Mouse (Mus musculus) G1E (cell line): ENCODE results near the gene Sel1l3. TPM values are rescaled to one million over a fixed set of nuclear protein-coding genes. Genes with fewer than 3 reads are reported as not detected.

Experiments used
- ATAC-seq: 2 replicates; pipeline ENCODE4 v1.8.0; 2016; ENCODE audit warnings: mild to moderate bottlenecking; ENCODE audit not compliant: insufficient number of reproducible peaks, poor library complexity, low FRiP score, severe bottlenecking; ENCODE audit errors: extremely low read depth
- DNase-seq: peaks from one replicate; pipeline ENCODE4 v3.0.0; 2012; ENCODE audit warnings: low spot score
- H3K27me3 ChIP-seq: 2 replicates; pipeline ENCODE4 v1.6.1; 2012; ENCODE audit warnings: mild to moderate bottlenecking, low read length, inconsistent platforms; ENCODE audit not compliant: insufficient read depth
- H3K36me3 ChIP-seq: replicated peaks from 2 replicates; pipeline ENCODE3; 2012; ENCODE audit warnings: mild to moderate bottlenecking, inconsistent platforms
- H3K4me1 ChIP-seq: 2 replicates; pipeline ENCODE4 v1.6.1; 2012; ENCODE audit warnings: low read depth, low read length, inconsistent platforms, mixed read lengths; ENCODE audit not compliant: insufficient read depth
- H3K4me3 ChIP-seq: 2 replicates; pipeline ENCODE4 v1.5.1; 2012; ENCODE audit warnings: low read depth, mild to moderate bottlenecking, inconsistent platforms, low read length, moderate library complexity, mixed read lengths
- H3K9me3 ChIP-seq: replicated peaks from 2 replicates; pipeline ENCODE4 v1.6.1; 2012; ENCODE audit warnings: inconsistent platforms
- CTCF ChIP-seq: IDR thresholded peaks from 2 replicates; pipeline ENCODE4 v1.5.1; 2012; ENCODE audit warnings: low read depth, low read length, inconsistent platforms, mixed read lengths
- GATA1 ChIP-seq: IDR thresholded peaks from 2 replicates; pipeline ENCODE4 v1.6.1; 2012; ENCODE audit warnings: borderline replicate concordance, low read length, inconsistent platforms, mixed read lengths
- GATA2 ChIP-seq: IDR thresholded peaks from 2 replicates; pipeline ENCODE4 v1.6.1; 2012; ENCODE audit warnings: low read depth, low read length, inconsistent platforms, borderline replicate concordance
- POLR2AphosphoS5 ChIP-seq: IDR thresholded peaks from 2 replicates; pipeline ENCODE4 v1.6.1; 2012; ENCODE audit warnings: low read depth, low read length, inconsistent platforms; ENCODE audit not compliant: insufficient replicate concordance
- TAL1 ChIP-seq: conservative IDR thresholded peaks from 2 replicates; pipeline ENCODE4 v1.6.1; 2012; ENCODE audit warnings: low read depth, low read length, inconsistent platforms, mixed read lengths
- polyA plus RNA-seq: library from polyadenylated mRNA; stranded (reverse); fragments of >175 nt; gene quantifications from 2 replicates; pipeline ENCODE4 v1.2.3, GENCODE M21; 2012
- total RNA-seq, 2 experiments: library from RNA; stranded (forward) in 1 of 2; stranded (reverse) in 1 of 2; fragments of 200-1000 nt in 1 of 2; fragments of >200 nt in 1 of 2; fragmentation: Nextera tagmentation in 1 of 2; gene quantifications; 2 replicates each; pipeline ENCODE4 v1.2.3; 2014 to 2017

Gene Sel1l3
- total and polyA plus RNA-seq, 3 experiments = 0.44 TPM; not detected in 2

DNA sequence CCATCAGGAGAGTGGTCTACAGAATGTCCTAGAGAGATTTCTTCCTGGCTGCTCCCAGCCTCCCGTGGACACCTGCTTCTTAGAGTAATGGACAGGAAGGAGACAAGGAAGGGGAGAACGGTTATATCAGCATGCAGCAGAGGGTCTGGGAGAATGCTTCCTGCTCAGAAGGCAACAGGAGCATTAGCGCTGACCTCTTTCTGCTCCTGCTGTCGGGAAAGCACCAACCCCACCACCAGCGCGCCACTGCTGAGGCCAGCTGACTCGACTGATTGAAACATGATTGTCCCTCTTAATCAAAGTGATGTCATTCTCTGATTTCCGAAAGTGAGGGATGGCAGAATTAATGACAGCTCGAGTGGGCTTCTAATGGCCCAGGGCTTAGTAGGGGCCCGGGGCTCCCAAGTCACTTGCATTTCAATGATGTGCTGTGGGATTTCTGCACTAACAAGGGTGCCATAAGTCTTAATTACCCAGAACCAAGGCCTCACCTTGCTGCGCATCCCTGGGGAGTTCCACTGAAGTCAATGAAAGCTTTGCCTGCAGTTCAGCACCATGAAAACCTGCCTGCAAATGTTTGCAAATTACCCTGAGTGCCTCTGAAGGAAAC, 26.2 kb upstream of the Sel1l3 start:
- H3K4me1 ChIP-seq = no peaks in the 10 kb centered on the region
- TF ChIP-seq TAL1 (no peak), GATA2 (no peak), POLR2AphosphoS5 (no peak), CTCF (no peak), GATA1 (no peak)
- H3K27me3 ChIP-seq = peaks cover 4% of the 10 kb centered on the region; the same call in 1 of the 2 replicates
- H3K36me3 ChIP-seq = no peaks in the 10 kb centered on the region
- DNase-seq (no peak), ATAC-seq (no peak)
- H3K9me3 ChIP-seq = no peaks in the 10 kb centered on the region
- no peak overlapping the region for H3K4me3 ChIP-seq

DNA sequence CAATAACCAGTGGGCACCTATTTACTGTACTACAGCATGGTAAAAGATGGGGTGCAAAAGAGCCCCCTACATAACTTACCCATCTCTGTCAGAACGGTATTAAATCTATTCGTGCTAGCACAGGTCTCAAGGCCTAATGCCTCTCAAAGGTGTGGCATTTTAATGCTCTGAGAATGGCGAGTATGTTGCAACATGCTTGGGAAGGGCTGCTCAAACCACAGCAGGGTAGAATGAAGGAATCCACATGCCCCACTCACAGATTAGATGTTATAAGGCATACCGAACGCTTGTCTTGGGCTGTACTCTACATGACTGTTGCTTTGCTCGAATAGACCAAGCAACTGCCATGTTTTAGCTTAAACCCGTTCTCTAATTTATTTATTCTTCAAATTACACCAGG, 25.5 kb upstream of the Sel1l3 start:
- H3K36me3 ChIP-seq = no peaks in the 10 kb centered on the region
- no peaks in the 10 kb centered on the region for H3K4me1 ChIP-seq
- DNase-seq (no peak), ATAC-seq (no peak)
- H3K4me3 ChIP-seq = no peak overlapping the region
- H3K9me3 ChIP-seq = no peaks in the 10 kb centered on the region
- peaks cover 4% of the 10 kb centered on the region; the same call in 1 of the 2 replicates for H3K27me3 ChIP-seq
- no peak for TF ChIP-seq POLR2AphosphoS5
- TF ChIP-seq GATA1 = no peak
- TF ChIP-seq GATA2 = no peak
- TF ChIP-seq TAL1 = no peak
- no peak for TF ChIP-seq CTCF

DNA sequence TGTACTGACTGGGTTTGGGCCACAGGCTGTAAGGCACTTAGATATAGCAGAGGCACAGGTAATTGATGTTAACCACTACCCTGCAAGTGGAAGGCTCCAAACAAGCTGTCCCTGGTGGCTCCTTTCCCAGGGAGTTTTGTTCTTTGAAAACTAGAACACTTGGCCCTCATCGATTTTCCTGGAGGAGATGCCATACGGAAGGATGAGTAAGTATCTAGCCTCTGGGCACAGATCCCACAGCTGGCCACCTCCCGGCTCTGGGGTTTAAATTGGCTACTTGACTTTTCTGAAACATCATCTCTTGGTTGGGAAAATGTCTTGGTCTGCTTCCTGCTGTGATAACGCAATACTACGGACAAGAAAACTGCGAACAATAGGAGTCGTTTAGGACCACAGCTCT, 25.0 kb upstream of the Sel1l3 start:
- Histone ChIP-seq H3K36me3 (no peaks in the 10 kb centered on the region), H3K9me3 (no peaks in the 10 kb centered on the region), H3K4me3 (no peak overlapping the region), H3K27me3 (0 out of 2 replicates have a peak, but pooled peaks cover under 1% of the 10 kb centered on the region), H3K4me1 (no peaks in the 10 kb centered on the region)
- ATAC-seq (no peak), DNase-seq (no peak)
- TF ChIP-seq GATA1 (no peak), CTCF (no peak), GATA2 (no peak), TAL1 (no peak), POLR2AphosphoS5 (no peak)

DNA sequence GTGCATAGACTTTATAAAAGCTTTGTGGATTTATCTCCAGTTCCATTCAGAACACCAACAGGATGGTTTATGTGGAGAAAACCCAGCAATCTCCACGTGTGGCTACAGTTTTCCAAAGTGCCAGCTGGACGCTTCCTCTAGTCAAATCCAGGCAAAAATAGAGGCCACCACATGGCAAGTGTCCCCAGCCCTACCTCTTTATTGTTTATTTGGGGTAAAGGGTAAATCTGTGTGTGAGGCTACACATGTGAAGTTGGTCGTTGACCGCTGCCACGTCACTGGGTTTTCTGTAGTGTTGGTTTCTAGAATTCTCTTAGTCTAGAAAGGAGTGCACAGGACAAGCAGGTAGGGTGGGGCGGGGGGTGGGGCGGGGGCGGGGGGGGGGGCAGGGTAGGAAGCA, 23.0 kb upstream of the Sel1l3 start:
- Histone ChIP-seq H3K4me3 (no peak overlapping the region), H3K9me3 (no peaks in the 10 kb centered on the region), H3K4me1 (no peaks in the 10 kb centered on the region), H3K36me3 (no peaks in the 10 kb centered on the region), H3K27me3 (no peaks in the 10 kb centered on the region)
- DNase-seq (no peak), ATAC-seq (no peak)
- TF ChIP-seq TAL1 (no peak), POLR2AphosphoS5 (no peak), GATA1 (no peak), GATA2 (no peak)

DNA sequence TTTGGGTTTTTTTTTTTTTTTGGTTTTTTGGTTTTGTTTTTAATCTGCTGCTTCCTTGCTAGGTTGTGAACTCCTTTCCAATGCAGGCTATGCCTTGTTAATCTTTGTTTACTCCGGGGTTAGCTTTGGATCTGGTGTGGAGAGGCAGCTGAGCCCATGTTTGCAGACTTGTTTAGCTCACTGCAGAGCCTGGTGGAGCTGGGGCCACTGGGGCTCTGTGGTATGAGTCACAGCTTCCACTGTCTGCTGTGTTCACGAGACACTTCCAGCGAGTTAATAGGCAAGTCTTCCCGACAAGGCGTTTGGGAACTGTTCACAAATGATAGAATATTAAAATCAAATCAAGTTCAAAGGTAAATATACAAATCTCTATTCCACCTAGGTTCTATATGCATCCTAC, 22.4 kb upstream of the Sel1l3 start:
- no peaks in the 10 kb centered on the region for H3K27me3 ChIP-seq
- TF ChIP-seq POLR2AphosphoS5 = no peak
- no peak for TF ChIP-seq CTCF
- no peak for TF ChIP-seq GATA1
- TF ChIP-seq GATA2 = no peak
- TF ChIP-seq TAL1 = no peak
- no peak overlapping the region for H3K4me3 ChIP-seq
- no peaks in the 10 kb centered on the region for H3K4me1 ChIP-seq
- H3K9me3 ChIP-seq = no peaks in the 10 kb centered on the region
- no peaks in the 10 kb centered on the region for H3K36me3 ChIP-seq
- DNase-seq = no peak
- ATAC-seq = no peak

DNA sequence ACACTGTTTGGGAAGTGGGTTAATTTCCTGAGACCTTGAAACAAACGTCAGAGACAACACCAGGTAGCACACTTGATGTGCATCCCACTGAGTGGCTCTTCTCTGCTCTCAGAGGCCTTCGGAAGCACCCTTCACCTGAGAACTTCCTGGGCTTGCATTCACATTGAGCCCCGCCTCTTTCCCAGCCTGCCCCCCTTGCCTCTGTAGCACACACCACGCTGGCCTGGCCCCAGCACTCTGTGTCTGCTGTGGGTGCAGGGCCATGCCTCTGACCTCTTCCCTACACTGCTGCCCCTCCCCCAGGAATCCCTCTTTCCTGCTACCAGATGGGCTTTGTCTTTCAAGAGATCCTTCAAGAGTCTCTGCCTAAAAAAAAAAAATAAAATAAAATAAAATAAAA, 21.8 kb upstream of the Sel1l3 start:
- Histone ChIP-seq H3K4me3 (no peak overlapping the region), H3K4me1 (no peaks in the 10 kb centered on the region), H3K9me3 (no peaks in the 10 kb centered on the region), H3K27me3 (no peaks in the 10 kb centered on the region), H3K36me3 (no peaks in the 10 kb centered on the region)
- ATAC-seq (no peak), DNase-seq (no peak)
- TF ChIP-seq GATA2 = no peak
- no peak for TF ChIP-seq CTCF
- TF ChIP-seq TAL1 = no peak
- TF ChIP-seq POLR2AphosphoS5 = no peak
- no peak for TF ChIP-seq GATA1

DNA sequence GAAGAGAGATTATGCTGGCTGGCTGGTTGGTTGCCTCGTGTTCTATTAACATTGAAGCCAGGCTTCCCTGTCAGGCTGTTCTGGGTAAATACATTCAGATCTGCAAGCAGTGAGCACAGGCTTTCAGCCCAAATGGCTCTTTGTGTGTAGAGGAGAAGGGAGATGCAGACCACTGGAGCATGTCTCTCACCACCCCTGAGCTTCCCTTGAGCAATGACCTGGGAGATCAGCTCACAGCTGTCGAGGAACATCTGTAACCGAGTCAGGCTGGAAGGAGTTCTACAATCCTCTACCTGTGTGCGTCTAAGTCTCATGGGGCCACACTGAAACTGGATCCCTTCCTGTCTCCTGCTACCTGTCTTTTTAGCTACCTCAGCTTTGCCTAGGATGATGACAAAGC, 16.8 kb upstream of the Sel1l3 start:
- Histone ChIP-seq H3K36me3 (no peaks in the 10 kb centered on the region), H3K9me3 (no peaks in the 10 kb centered on the region), H3K4me1 (no peaks in the 10 kb centered on the region), H3K4me3 (no peak overlapping the region), H3K27me3 (no peaks in the 10 kb centered on the region)
- no peak for TF ChIP-seq TAL1
- no peak for TF ChIP-seq GATA1
- TF ChIP-seq POLR2AphosphoS5 = no peak
- TF ChIP-seq CTCF = no peak
- TF ChIP-seq GATA2 = no peak
- ATAC-seq (no peak), DNase-seq (no peak)
